Mouse (Mus musculus): ENCODE measurements around the gene Gm28171. TPM values are rescaled to one million over a fixed set of nuclear protein-coding genes. Genes with fewer than 3 reads are reported as not detected.

The Gm28171 gene
- not detected for polyA plus RNA-seq (2015; fragmentation: Illumina TruSeq; extraction: RNeasy Lipid Tissue Mini Kit (QIAGEN cat#74804); ENCODE audit: insufficient read depth, low read depth, low replicate concordance)

GRCm38 (mm10) chrY:5793095-5793494, at the start of gene Gm28171:
Gene Gm28171 (plus strand): TSS chrY:5793395.

Other genes starting within 250 kb of the Gm28171 start
- not detected for gene Gm21854, start 136.4 kb upstream of the Gm28171 start, polyA plus RNA-seq (2015; fragmentation: Illumina TruSeq; extraction: RNeasy Lipid Tissue Mini Kit (QIAGEN cat#74804); ENCODE audit: insufficient read depth, low read depth, low replicate concordance)
- gene Gm20914, start 67.4 kb upstream of the Gm28171 start, polyA plus RNA-seq (2015; fragmentation: Illumina TruSeq; extraction: RNeasy Lipid Tissue Mini Kit (QIAGEN cat#74804); ENCODE audit: insufficient read depth, low read depth, low replicate concordance): not detected
- not detected for gene Gm21778, start 149.1 kb downstream of the Gm28171 start, polyA plus RNA-seq (2015; fragmentation: Illumina TruSeq; extraction: RNeasy Lipid Tissue Mini Kit (QIAGEN cat#74804); ENCODE audit: insufficient read depth, low read depth, low replicate concordance)

All from pancreas, adult 10 weeks (tissue).